Mouse (Mus musculus) megakaryocyte, embryonic 14.5 days (primary cell): Measurements from ENCODE around the gene Bach2.

Source experiments
- FLI1 ChIP-seq: IDR thresholded peaks from 2 replicates; pipeline ENCODE4 v1.6.1; 2012; ENCODE audit warnings: low read length, inconsistent platforms, mixed read lengths
- GATA1 ChIP-seq: IDR thresholded peaks from 3 replicates; pipeline ENCODE4 v1.6.1; 2012; ENCODE audit warnings: mixed read lengths, low read length, inconsistent platforms, borderline replicate concordance

DNA sequence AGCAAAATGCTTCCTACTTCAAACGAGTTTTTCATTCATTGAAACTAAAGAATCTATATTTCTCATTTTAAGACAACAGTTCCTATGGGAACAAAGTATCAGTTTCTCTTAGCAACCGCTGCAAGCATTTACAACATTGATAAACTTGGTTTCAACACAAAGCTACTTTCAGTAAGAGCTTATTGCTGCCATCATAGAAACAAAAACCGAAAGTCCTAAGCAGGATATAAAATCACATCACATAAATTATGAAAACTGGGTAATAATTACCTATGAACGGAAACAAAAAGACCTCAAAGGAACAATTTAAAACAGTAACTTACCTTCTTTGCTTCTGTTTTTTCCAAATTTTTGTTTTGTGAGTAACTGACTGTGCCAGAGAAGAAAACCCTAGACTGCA lies 22.1 kb upstream of the Bach2 start:
- TF ChIP-seq FLI1 (no peak), GATA1 (no peak)
